Mouse (Mus musculus) heart, adult 8-10 months (tissue): ENCODE results near the gene Itga2. TPM values are rescaled to one million over a fixed set of nuclear protein-coding genes. Genes with fewer than 3 reads are reported as not detected.

Experiments
- DNase-seq: peaks from one replicate; pipeline ENCODE4 v3.0.0; 2022; ENCODE audit warnings: low spot score
- total RNA-seq, 4 experiments: library from RNA; stranded (reverse); gene quantifications; 2 replicates each; pipeline ENCODE4 v1.2.4; 2022

Gene Itga2
- total RNA-seq, 4 experiments from 2014 or later = 0.53 to 1.1 (median 0.67) TPM

- no peak for DNase-seq
Measured at GRCm38 (mm10) chr13:114878667-114879066, 53.2 kb downstream of the Itga2 start.

GRCm38 (mm10) chr13:114876005-114876520 is 55.8 kb downstream of the Itga2 start:
- DNase-seq = no peak

- no peak for DNase-seq
Measured at GRCm38 (mm10) chr13:114874738-114875137, 57.2 kb downstream of the Itga2 start.

GRCm38 (mm10) chr13:114857525-114857924 is 74.4 kb downstream of the Itga2 start:
- no peak for DNase-seq

- no peak for DNase-seq
Measured at GRCm38 (mm10) chr13:114856269-114856627, 75.7 kb downstream of the Itga2 start.

- no peak for DNase-seq
Measured at GRCm38 (mm10) chr13:114855573-114856268, 76.2 kb downstream of the Itga2 start.

GRCm38 (mm10) chr13:114854428-114854827 is 77.5 kb downstream of the Itga2 start:
- DNase-seq = no peak

DNA sequence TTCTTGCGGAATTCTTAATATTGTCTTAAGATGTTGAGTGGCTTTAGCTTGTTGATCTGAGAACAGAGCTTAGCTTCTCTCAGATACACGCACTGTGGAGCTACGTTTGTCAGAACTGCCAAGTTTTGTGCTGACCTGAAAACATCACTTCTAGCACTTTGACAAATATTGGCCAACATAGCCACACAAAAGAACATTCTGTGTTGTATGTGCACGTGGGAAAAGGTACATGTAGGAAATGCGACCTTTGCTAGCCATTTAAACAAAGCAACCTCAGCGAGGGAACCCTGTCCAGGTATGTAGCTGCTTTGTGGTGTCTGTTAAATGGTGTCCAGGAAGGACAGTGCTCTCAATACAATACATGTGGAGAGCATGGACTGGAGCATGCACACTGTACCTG is 77.9 kb downstream of the Itga2 start:
- no peak for DNase-seq

GRCm38 (mm10) chr13:114853152-114853551 is 78.7 kb downstream of the Itga2 start:
- no peak for DNase-seq

GRCm38 (mm10) chr13:114852264-114853111 is 79.4 kb downstream of the Itga2 start:
- no peak for DNase-seq

DNA sequence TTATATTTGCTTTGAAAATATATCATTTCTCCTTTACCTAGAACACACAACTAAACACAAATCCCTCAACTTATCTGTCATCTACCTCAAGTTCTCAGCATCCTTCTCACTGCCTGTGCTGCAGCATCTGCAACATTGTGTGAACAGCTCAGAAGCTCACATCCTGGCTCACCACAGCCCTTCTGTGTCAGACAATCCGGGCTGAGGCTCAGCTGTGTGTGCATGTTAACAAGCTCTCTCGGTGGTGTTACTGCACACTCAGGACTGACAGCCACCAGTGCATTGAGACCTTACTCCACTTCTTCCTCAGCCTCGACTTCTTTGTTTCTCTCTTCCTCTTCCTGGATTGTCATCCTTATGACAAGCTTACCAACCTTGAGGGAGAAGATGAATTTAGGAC is 83.0 kb downstream of the Itga2 start:
- no peak for DNase-seq

DNA sequence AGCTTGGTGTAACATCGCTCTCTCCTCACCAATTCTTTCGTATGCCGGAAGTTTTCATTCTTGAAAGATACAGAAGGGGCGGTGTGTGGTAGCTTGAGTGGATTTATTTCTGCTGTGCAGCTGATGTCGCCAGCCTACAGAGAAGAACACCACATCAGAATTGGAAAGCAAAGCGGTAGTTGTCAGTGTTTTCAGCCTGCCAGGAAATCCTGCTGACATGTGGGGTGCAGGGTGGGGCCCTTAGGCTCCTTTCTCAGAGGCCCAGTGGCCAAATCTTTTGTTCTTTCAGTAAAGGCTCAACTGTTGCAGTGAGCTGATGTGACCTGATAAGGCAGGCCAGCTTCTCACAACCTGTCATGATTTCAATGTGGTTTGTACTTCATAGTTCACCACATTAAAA is 86.1 kb downstream of the Itga2 start:
- no peak for DNase-seq

GRCm38 (mm10) chr13:114843318-114843717 is 88.6 kb downstream of the Itga2 start:
- no peak for DNase-seq

DNA sequence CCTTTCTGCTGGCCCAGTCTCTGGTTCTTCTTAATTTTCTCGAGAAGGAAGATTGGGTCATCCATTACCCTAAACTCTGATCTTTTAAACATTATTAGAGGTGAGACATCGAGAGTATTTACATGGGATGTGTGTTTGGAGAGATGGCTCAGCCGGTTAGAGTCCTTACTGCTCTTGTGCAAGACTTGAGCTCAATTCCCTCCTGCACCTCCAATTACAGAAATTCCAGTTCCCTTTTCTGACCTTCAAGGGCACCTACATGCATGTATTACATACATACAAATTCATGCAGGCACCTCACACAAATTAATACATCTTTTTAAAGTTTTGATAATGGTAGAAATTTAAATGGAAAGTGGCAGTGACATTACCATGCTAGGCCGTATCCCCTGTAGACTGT is 91.4 kb downstream of the Itga2 start:
- no peak for DNase-seq

DNA sequence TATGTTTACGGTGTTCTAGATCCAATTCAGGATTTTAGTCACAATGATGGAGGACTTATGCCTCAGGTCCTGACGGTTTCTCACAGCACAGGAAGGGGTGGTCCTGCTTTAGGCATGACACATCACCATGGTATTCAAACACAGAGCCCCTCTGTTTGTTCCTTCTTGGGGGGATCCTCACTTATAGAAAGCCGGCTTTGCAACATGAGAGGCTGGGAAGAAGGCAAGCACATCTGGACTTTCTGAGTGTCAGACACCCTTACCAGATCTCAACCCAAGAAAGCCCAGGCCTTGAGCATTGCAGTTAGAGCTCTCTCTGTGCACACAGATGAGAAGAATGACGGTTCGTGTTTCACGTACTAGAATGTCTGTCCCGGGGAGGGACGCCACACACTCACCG is 92.8 kb downstream of the Itga2 start:
- DNase-seq = no peak

DNA sequence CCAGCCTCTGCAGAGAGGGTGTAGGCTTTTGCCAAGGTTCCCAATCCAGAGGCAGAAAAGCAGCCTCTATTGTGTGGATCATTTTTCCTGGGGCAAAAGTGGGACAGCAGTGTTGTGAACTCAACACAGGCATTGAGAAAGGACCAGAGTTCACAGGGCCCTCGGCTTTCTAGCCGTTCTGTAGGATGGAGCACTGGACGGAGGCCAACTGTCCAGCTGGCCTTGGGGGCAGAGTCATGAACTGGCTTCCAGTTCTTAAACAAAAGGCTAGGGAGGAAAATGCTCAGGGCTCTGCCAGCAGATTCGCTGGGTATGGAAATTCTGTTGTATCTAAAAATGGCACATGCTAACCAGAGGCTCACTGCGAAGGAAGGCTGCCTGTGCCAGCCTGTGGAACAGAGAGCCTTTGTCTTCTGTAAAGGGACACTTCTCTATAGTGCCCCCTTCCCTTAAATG is 93.3 kb downstream of the Itga2 start:
- DNase-seq = peak; percentile 41

GRCm38 (mm10) chr13:114837061-114837460 is 94.8 kb downstream of the Itga2 start:
- no peak for DNase-seq

GRCm38 (mm10) chr13:114834580-114834979 is 97.3 kb downstream of the Itga2 start:
- DNase-seq = peak; percentile 31

DNA sequence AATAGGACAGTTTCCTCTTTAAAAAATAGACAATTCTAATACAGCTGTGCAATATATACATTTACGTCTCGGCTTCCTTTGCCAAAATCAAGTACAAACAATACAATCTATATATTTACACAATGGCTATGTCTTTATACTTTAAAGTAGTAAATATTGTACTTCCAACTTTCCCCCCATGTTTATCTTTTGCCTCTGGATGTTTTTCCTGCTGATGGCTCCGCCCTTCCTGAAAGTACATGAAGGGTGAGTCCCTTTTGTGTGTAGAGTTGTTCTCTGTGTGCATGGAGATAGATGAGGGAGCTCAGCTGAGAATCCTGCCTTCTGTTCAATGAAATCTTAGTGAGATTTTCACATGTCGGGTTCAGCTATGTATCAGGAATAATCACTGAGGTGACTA is 98.5 kb downstream of the Itga2 start:
- no peak for DNase-seq

GRCm38 (mm10) chr13:114832761-114833160 is 99.1 kb downstream of the Itga2 start:
- no peak for DNase-seq

DNA sequence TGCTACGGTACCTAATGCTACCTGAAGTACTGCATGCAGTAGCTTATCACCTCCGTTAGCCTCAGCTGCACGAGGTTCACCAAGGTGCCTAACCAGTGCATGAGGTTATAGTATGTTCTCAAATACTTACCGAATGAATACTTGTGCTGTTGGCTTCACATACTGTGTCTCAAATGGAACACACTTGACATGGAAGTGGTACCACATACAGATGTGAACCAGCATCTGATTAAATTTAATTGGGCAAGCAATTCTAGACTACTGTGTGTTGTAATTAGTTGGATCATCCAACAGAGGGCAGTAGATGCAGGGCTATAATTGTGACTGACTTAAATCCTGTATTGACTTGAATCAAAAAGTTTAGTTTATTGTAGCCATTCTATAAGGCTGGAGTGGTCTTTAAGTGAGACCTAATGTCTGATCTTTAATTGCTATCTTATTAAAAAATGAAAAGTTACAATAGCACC is 100.5 kb downstream of the Itga2 start:
- DNase-seq = peak; percentile 53

DNA sequence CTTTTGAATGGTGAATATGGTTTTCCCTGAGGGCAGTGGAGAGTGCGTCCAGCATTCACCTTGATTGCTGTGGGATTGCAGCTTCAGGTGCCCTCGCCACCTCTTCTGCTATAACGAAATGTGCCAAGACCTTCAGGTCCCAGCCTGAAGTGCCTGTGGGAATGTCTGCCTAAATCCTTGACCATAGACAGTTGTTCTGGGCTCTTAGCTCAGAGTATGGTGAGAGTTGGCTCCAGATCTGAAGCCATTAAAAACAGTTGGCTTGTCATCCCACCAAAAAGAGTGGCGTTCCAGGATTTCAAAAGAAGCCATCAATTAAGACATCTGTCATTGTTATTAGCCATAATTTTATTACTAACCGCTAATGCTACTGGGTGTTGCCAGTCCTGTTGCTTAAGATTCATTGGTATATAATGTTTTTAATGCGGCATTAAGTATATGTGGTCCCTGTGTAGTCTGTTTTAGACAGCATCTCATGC is 106.5 kb downstream of the Itga2 start:
- no peak for DNase-seq

GRCm38 (mm10) chr13:114822871-114823270 is 109.0 kb downstream of the Itga2 start:
- no peak for DNase-seq
